Mouse (Mus musculus) adrenal gland, adult 18-20 months (tissue): ENCODE results near the gene Ubxn11. TPM values are rescaled to one million over a fixed set of nuclear protein-coding genes. Genes with fewer than 3 reads are reported as not detected.

ENCODE experiments used
- DNase-seq, 2 experiments: peaks; one replicate each; pipeline ENCODE4 v3.0.0; 2021 to 2022; ENCODE audit warnings: low spot score in 2 of 2
- total RNA-seq, 2 experiments: library from RNA; stranded (reverse); gene quantifications; 1 replicate in 1 of 2; 2 replicates in 1 of 2; pipeline ENCODE4 v1.2.3; 2021

Ubxn11 gene
- total RNA-seq, 2 experiments from 2014 or later = 8.7 to 12.6 TPM

GRCm38 (mm10) chr4:134118126-134118800 is 15.9 kb downstream of the Ubxn11 start:
- DNase-seq = no peak

GRCm38 (mm10) chr4:134119042-134119441 is 16.7 kb downstream of the Ubxn11 start:
- no peak for DNase-seq

GRCm38 (mm10) chr4:134119644-134120043 is 17.3 kb downstream of the Ubxn11 start:
- no peak for DNase-seq

GRCm38 (mm10) chr4:134120192-134120805 is 17.9 kb downstream of the Ubxn11 start:
- no peak for DNase-seq

GRCm38 (mm10) chr4:134120916-134121315 is 18.5 kb downstream of the Ubxn11 start:
- no peak for DNase-seq

GRCm38 (mm10) chr4:134121571-134121970 is 19.2 kb downstream of the Ubxn11 start:
- no peak for DNase-seq

GRCm38 (mm10) chr4:134122281-134122680 is 19.9 kb downstream of the Ubxn11 start:
- DNase-seq = no peak

GRCm38 (mm10) chr4:134123147-134123546 is 20.8 kb downstream of the Ubxn11 start:
- DNase-seq = no peak

GRCm38 (mm10) chr4:134123680-134124551 is 21.5 kb downstream of the Ubxn11 start:
- DNase-seq = peak in 1 of 2 experiments; percentile 45

- DNase-seq = no peak
Measured at GRCm38 (mm10) chr4:134125383-134126060, 23.2 kb downstream of the Ubxn11 start.

GRCm38 (mm10) chr4:134126300-134127120 is 24.1 kb downstream of the Ubxn11 start:
- DNase-seq = no peak

GRCm38 (mm10) chr4:134127121-134127455 is 24.7 kb downstream of the Ubxn11 start:
- no peak for DNase-seq

GRCm38 (mm10) chr4:134127793-134128192 is 25.4 kb downstream of the Ubxn11 start:
- no peak for DNase-seq

GRCm38 (mm10) chr4:134128221-134128982 is 26.0 kb downstream of the Ubxn11 start, which contains the start of gene Sh3bgrl3:
Gene Sh3bgrl3 (minus strand): TSS chr4:134128789.
- peak; percentile 82 to 86 for DNase-seq

GRCm38 (mm10) chr4:134128983-134129362 is 26.6 kb downstream of the Ubxn11 start:
- peak in 1 of 2 experiments; percentile 21 for DNase-seq

- DNase-seq = peak in 1 of 2 experiments; percentile 19
Measured at GRCm38 (mm10) chr4:134129482-134129881, 27.1 kb downstream of the Ubxn11 start.

GRCm38 (mm10) chr4:134132117-134132516 is 29.7 kb downstream of the Ubxn11 start:
- no peak for DNase-seq

GRCm38 (mm10) chr4:134132519-134133095 is 30.2 kb downstream of the Ubxn11 start:
- DNase-seq = no peak

GRCm38 (mm10) chr4:134136280-134136926 is 34.0 kb downstream of the Ubxn11 start:
- DNase-seq = no peak
